Mouse (Mus musculus) spleen, adult 2 months (tissue): ENCODE measurements around the gene Rpap1.

ENCODE experiments used
- CTCF ChIP-seq: fragments of 200-500 bp; IDR thresholded peaks from 2 replicates; pipeline ENCODE4 v1.5.1; 2011; ENCODE audit warnings: mild to moderate bottlenecking, inconsistent platforms; ENCODE audit not compliant: insufficient read depth, insufficient read length, insufficient replicate concordance; ENCODE audit errors: extremely low read depth
- POLR2A ChIP-seq: fragments of 200-500 bp; IDR thresholded peaks from 2 replicates; pipeline ENCODE4 v1.6.1; 2011; ENCODE audit warnings: low read depth, low read length, inconsistent platforms

GRCm38 (mm10) chr2:119727762-119728416 is 59.4 kb downstream of the Rpap1 start:
- TF ChIP-seq CTCF = no peak
- TF ChIP-seq POLR2A = no peak
